Mouse (Mus musculus) neural tube, postnatal 0 days (tissue): ENCODE data around the gene Tmem254b. TPM values are rescaled to one million over a fixed set of nuclear protein-coding genes. Genes with fewer than 3 reads are reported as not detected.

Source experiments
- polyA plus RNA-seq: library from polyadenylated mRNA; unstranded; fragments of >200 nt; fragmentation: Nextera tagmentation; extraction: Ambion mirVana; gene quantifications from 2 replicates; pipeline ENCODE4 v1.2.1, GENCODE M21; 2015

Gene Tmem254b
- 24.6 and 32.0 TPM in 2 replicates for polyA plus RNA-seq

DNA sequence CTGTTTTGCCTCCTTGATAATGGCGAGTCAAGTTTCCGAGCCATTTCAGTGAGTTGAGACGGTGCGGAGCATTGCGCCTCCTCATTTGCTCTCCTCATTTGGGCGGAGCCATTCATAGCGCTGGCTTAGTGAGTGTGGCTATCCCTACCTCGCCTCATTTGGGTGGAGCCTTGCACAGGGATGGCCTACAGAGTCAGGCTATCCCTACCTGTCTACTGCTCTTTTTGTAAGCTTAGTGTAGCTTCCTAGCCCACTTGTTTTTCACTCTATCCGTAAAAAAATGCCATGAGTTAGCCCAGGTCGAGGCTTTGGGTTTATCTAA lies at the start of gene Tmem254b:
TSS of gene Tmem254b (minus strand) at position 116 of the 322 bp plus-strand sequence.

DNA sequence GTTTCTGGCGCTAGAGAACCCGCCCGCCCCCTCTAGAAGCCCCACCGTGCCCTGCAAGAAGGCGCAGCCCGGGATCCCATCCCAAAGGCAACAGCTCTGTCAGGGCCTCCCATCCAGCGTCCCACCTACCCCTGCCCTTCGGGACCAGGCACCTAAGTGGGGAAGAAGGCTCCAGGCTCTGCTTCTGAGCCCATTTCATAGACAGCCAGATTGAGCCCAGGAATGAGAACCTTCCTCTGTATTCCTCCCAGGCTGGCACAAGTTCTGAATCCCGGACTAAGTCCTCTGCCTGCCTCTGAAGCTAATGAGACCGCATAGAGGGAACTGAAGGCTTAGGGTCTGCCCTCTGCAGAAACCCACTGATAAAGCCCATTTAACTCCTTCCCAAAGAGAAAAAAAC lies 24.5 kb downstream of the Tmem254b start, which contains the start of gene Plac9b:
TSS of gene Plac9b (minus strand) at position 101 of the 400 bp plus-strand sequence.

Other genes with a start within 250 kb of the Tmem254b start
- gene Duxbl1, start 228.5 kb downstream of the Tmem254b start, polyA plus RNA-seq: 0.96 and 1.5 TPM in 2 replicates
- 20.3 and 21.9 TPM in 2 replicates for gene Gm9780, start 164.3 kb downstream of the Tmem254b start, polyA plus RNA-seq
- 50.8 and 54.5 TPM in 2 replicates for gene Tmem254c, start 139.7 kb downstream of the Tmem254b start, polyA plus RNA-seq
- gene Cphx2, start 125.5 kb downstream of the Tmem254b start, polyA plus RNA-seq: not detected in 2 replicates
- gene Cphx3, start 124.7 kb downstream of the Tmem254b start, polyA plus RNA-seq: not detected in 2 replicates
- gene Duxbl2, start 88.7 kb downstream of the Tmem254b start, polyA plus RNA-seq: not detected in 2 replicates
- 12.7 and 28.5 TPM in 2 replicates for gene Plac9b, start 24.6 kb downstream of the Tmem254b start, polyA plus RNA-seq
- 2.7 TPM in 2 replicates for gene Duxbl3, start 50.9 kb upstream of the Tmem254b start, polyA plus RNA-seq